Mouse (Mus musculus) midbrain, embryonic 14.5 days (tissue): ENCODE data around the gene Snrnp35. TPM values are rescaled to one million over a fixed set of nuclear protein-coding genes. Genes with fewer than 3 reads are reported as not detected.
A peak's percentile ranks its signal among the peaks of the same experiment; 100 is the strongest.

Source experiments
- ATAC-seq: fragments of 200-750 bp; cut with Nextera tagmentation; 2 replicates; pipeline ENCODE4 v1.8.0; 2017; ENCODE audit warnings: moderate number of reproducible peaks, moderate library complexity; ENCODE audit not compliant: low FRiP score, low TSS enrichment
- DNase-seq: peaks from one replicate; pipeline ENCODE4 v3.0.0-alpha.2; 2015
- H3K27ac ChIP-seq: fragments of 300-500 bp; sonication (generic); replicated peaks from 2 replicates; pipeline ENCODE4 v1.5.1; 2014; ENCODE audit warnings: mild to moderate bottlenecking, low read depth, low read length, moderate library complexity
- H3K27me3 ChIP-seq: fragments of 300-500 bp; sonication (generic); 2 replicates; pipeline ENCODE4 v1.6.1; 2014; ENCODE audit warnings: low read length, control low read depth, mixed read lengths; ENCODE audit not compliant: control insufficient read depth, insufficient read depth
- H3K36me3 ChIP-seq: fragments of 300-500 bp; sonication (generic); 2 replicates; pipeline ENCODE4 v1.6.1; 2014; ENCODE audit warnings: low read length, control low read depth; ENCODE audit not compliant: control insufficient read depth, insufficient read depth
- H3K4me1 ChIP-seq: fragments of 300-500 bp; sonication (generic); 2 replicates; pipeline ENCODE4 v1.6.1; 2014; ENCODE audit warnings: mild to moderate bottlenecking, antibody characterized with exemption, low read length, control low read depth; ENCODE audit not compliant: control insufficient read depth, insufficient read depth
- H3K4me2 ChIP-seq: fragments of 300-500 bp; sonication (generic); 2 replicates; pipeline ENCODE4 v1.6.1; 2014; ENCODE audit warnings: mild to moderate bottlenecking, low read length, moderate library complexity
- H3K4me3 ChIP-seq: fragments of 300-500 bp; sonication (generic); replicated peaks from 2 replicates; pipeline ENCODE4 v1.5.1; 2014; ENCODE audit warnings: low read depth, low read length
- H3K9ac ChIP-seq: fragments of 300-500 bp; sonication (generic); replicated peaks from 2 replicates; pipeline ENCODE4 v1.6.1; 2014; ENCODE audit warnings: mild to moderate bottlenecking, low read length, moderate library complexity
- H3K9me3 ChIP-seq: fragments of 300-500 bp; sonication (generic); 2 replicates; pipeline ENCODE4 v1.6.1; 2016; ENCODE audit warnings: low read length, control low read depth, mixed read lengths; ENCODE audit not compliant: control insufficient read depth
- WGBS: fragments of 180-500 bp; shearing (Covaris S2); extraction: QIAGEN DNeasy Blood & Tissue Kit; methylation state at CpG from one replicate; pipeline ENCODE4 v1.1.7; 2014; 5-methylcytosine and 5-hydroxymethylcytosine counted together
- polyA plus RNA-seq: library from polyadenylated mRNA; unstranded; fragments of >200 nt; fragmentation: Nextera tagmentation; extraction: Ambion mirVana; gene quantifications from 2 replicates; pipeline ENCODE4 v1.2.1, GENCODE M21; 2014

The Snrnp35 gene
- polyA plus RNA-seq, result 8.9 and 10.6 TPM in 2 replicates

DNA sequence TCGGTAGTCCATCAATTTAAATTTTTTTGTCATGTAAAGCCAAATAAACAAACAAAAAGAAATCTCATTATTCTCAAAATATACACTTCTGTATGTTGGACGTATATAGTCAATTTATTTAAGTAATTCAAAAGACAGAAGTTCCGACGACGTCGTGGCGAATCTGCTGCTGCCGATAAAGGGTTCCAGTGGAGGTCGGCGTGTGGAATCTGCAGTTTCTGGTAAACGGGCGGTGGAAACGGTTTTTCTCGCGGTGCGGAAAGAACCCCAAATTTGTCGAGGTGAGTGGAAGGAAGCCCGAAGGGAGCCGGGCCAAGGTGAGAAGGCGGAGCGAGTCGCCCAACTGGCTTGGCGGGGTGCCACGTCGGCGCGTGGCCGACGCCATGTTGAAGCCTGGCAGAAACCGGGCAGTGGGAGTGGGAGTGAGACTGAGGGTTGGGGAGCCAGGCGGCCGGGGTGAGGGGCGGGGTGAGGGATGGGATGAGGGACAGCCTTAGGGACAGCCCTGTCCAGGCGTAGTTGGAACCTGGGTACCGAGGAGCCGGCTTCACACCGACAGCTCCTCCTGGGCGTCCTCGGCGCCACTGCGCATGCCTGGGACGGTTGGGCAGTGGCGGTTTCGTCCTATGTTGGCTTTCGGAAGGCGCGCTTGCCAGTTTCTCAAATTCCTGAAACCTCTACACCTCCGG, at the start of gene Snrnp35:
Gene Snrnp35 (plus strand): TSS at position 169 of the 689 bp plus-strand sequence.
- Histone ChIP-seq H3K36me3 (no peaks in the 10 kb centered on the region), H3K4me3 (peak within 1 kb of the TSS; percentile 64), H3K27me3 (no peaks in the 10 kb centered on the region), H3K9ac (peak within 1 kb of the TSS; percentile 85), H3K9me3 (no peaks in the 10 kb centered on the region), H3K4me1 (peaks cover 13% of the 10 kb centered on the region), H3K27ac (peak within 1 kb of the TSS; percentile 98), H3K4me2 (peak within 1 kb of the TSS; percentile 63)
- DNase-seq (peak; percentile 93), ATAC-seq (peak; percentile 94)
- under 1% methylated on average over 48 of the region's 48 CpGs for WGBS

DNA sequence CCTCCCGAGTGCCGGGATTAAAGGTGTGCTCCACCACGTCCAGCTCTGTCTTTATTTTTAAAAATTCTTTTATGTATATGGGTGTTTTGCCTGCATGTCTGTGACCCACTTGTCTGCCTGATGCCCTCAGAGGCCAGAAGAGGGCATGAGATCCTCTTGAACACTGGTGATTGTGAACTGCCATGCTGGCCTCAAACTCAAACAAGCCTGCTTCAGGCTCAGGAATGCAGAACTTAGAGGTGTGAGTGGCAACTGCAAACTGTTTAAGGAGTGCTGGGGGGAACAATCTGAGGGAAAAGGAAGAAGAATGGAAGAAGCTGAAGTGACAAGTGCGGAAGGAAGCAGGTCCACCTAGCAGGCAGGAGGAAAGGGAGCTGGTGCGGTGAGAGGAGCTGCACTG, 44.7 kb upstream of the Snrnp35 start:
- DNase-seq (no peak), ATAC-seq (no peak)
- Histone ChIP-seq H3K9me3 (no peaks in the 10 kb centered on the region), H3K4me2 (no peak overlapping the region), H3K36me3 (no peaks in the 10 kb centered on the region), H3K27me3 (no peaks in the 10 kb centered on the region), H3K4me1 (peaks cover 3% of the 10 kb centered on the region; the same call in 1 of the 2 replicates), H3K9ac (no peak overlapping the region), H3K27ac (no peak overlapping the region), H3K4me3 (no peak overlapping the region)
- 88% methylated on average over 5 of the region's 5 CpGs for WGBS

DNA sequence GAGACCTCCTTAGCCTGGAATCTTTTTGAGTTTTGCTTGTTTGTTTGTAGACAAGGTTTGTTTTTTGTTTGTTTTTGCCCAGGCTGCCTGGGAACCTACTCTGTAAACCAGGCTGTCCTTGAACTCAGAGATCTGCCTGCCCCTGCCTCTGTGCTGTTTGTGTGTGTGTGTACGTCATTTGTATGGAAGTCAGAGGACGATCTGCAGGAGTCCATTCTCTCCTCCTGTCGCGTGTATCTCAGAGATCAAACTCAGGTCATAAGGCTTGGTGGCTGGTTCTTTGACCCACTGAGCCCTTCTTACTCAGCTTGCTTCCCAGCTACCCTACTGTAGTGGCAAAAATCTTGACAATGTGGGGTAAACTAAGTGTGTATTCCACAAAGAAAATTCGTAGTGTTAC, 44.2 kb upstream of the Snrnp35 start:
- Histone ChIP-seq H3K27ac (no peak overlapping the region), H3K9me3 (no peaks in the 10 kb centered on the region), H3K27me3 (no peaks in the 10 kb centered on the region), H3K4me3 (no peak overlapping the region), H3K4me1 (peaks cover 3% of the 10 kb centered on the region; the same call in 1 of the 2 replicates), H3K9ac (no peak overlapping the region), H3K36me3 (no peaks in the 10 kb centered on the region), H3K4me2 (peak overlapping the region; percentile 98; the same call in 1 of the 2 replicates)
- WGBS, result 65% methylated on average over 5 of the region's 5 CpGs
- ATAC-seq (no peak), DNase-seq (no peak)

DNA sequence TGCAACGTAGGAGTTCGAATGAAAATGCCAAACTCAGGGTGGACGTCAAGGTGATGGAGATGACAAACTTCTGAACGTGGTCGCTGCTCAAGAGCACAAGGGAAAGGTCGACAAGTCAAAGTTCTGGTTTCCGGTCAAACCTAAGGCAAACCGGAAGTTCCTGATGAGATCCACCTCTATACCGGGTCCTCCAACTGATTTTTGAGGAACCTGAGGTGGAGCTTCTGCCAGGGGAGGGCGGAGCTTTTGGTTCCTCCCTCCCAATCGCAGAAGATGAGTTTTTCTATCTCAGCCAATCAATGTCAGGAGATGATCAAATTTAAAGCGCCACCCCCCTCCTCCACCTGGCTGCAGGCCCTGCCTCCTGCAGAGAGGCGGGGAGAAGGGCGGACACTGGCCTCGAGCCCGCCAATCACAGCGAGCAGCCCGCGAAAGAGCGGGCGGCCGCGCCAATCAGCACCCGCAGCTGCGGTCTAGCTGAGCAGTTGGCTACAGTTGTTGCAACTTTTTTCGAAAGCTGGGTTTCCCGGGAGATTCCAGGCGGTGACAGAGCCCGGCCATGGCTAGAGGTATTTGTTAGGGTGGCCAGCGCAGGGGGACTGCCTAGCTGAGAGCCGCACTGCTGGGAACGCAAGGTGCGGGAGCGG, 43.4 kb upstream of the Snrnp35 start, which contains the start of gene Kmt5a:
Gene Kmt5a (plus strand): TSS at position 484 of the 647 bp plus-strand sequence.
- Histone ChIP-seq H3K9ac (peak within 1 kb of the TSS; percentile 56), H3K4me3 (peak within 1 kb of the TSS; percentile 65), H3K27me3 (no peaks in the 10 kb centered on the region), H3K9me3 (no peaks in the 10 kb centered on the region), H3K36me3 (no peaks in the 10 kb centered on the region), H3K27ac (peak within 1 kb of the TSS; percentile 70), H3K4me2 (peak within 1 kb of the TSS; percentile 98), H3K4me1 (peaks cover 4% of the 10 kb centered on the region; the same call in 1 of the 2 replicates)
- 1% methylated on average over 34 of the region's 34 CpGs for WGBS
- peak; percentile 97 for ATAC-seq
- peak; percentile 96 for DNase-seq

DNA sequence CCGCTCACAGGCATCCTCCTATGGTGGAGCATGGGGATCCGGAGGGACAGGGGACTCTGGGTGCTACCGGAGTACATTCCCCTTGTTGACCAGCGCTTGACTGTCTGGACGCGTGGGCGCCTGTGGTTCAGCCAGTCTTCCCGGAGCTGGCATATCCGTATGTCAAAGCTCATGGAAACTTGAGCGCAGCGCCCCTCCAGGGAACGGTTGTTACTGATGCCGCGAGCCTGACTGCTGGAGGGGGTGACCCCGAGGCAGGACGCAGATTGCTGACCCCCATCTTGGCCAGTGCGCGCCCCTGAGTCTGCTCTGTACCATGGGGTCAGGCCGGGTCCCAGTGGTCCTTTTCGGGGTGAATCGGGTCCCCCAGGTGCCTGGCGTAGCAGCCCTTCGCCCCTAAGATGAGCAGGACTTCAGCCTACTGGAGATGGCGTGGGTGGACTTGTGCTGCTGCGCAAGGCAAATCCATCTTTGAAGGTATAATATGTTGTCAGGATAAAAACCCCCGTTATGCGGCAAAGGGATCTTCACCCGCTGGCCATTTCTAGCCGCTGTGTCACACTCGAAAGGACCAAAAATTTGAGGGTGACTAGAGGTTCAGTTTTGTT, 42.7 kb upstream of the Snrnp35 start:
- Histone ChIP-seq H3K4me1 (peaks cover 7% of the 10 kb centered on the region; the same call in 1 of the 2 replicates), H3K4me2 (peak overlapping the region; percentile 98), H3K36me3 (no peaks in the 10 kb centered on the region), H3K9ac (peak overlapping the region; percentile 56), H3K4me3 (peak overlapping the region; percentile 65), H3K27me3 (no peaks in the 10 kb centered on the region), H3K27ac (peak overlapping the region; percentile 70), H3K9me3 (no peaks in the 10 kb centered on the region)
- under 1% methylated on average over 30 of the region's 30 CpGs for WGBS
- ATAC-seq, result no peak
- peak; percentile 73 for DNase-seq

DNA sequence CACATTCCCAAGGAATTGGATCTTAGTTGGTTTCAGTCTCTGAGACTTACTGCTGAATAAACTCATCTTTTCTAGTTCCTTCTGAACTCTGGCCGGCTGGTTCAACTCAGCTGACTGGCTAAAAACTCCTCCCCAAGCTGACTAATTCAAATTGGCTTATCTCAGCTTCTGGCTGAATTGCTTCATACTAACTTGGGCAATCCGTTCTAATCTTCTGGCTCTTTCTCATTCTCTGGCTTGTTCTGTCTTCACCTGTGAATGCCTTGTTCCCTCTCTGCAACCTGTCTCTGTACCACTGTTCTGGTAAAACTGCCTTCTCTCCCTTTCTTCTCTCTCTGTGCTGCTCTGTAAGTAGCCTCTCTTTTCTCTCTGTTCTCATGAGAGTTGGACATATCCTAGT, 40.3 kb upstream of the Snrnp35 start:
- no peaks in the 10 kb centered on the region for H3K27me3 ChIP-seq
- H3K9me3 ChIP-seq, result no peaks in the 10 kb centered on the region
- H3K4me3 ChIP-seq, result no peak overlapping the region
- no peak for DNase-seq
- H3K4me2 ChIP-seq, result no peak overlapping the region
- no peak overlapping the region for H3K9ac ChIP-seq
- H3K36me3 ChIP-seq, result peaks cover 7% of the 10 kb centered on the region
- H3K27ac ChIP-seq, result no peak overlapping the region
- WGBS, result 88% methylated on average over 2 of the region's 2 CpGs
- ATAC-seq, result no peak
- H3K4me1 ChIP-seq, result peaks cover 18% of the 10 kb centered on the region

DNA sequence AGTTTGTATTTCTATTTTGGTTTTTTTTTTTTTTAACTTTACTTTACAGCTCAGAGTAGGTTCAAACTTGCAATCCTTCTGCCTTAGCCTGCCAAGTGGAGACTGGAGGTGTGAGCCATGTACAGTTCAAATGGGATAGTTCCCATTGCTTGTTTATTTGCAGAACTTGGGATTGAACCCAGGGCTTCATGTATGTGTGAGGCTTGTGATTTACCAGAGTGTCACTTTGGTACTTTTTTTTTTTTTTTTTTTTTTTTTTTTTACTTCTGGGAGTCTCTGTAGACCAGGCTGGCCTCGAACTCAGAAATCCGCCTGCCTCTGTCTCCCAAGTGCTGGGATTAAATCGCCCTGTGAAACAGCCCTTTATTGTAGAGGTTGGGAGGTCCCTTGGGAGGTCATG, 38.7 kb upstream of the Snrnp35 start:
- ATAC-seq (no peak), DNase-seq (no peak)
- Histone ChIP-seq H3K36me3 (peaks cover 22% of the 10 kb centered on the region), H3K9ac (no peak overlapping the region), H3K4me1 (peaks cover 18% of the 10 kb centered on the region), H3K4me3 (no peak overlapping the region), H3K4me2 (no peak overlapping the region), H3K27me3 (no peaks in the 10 kb centered on the region), H3K27ac (no peak overlapping the region), H3K9me3 (no peaks in the 10 kb centered on the region)
- WGBS, result 71% methylated on average over 3 of the region's 3 CpGs

DNA sequence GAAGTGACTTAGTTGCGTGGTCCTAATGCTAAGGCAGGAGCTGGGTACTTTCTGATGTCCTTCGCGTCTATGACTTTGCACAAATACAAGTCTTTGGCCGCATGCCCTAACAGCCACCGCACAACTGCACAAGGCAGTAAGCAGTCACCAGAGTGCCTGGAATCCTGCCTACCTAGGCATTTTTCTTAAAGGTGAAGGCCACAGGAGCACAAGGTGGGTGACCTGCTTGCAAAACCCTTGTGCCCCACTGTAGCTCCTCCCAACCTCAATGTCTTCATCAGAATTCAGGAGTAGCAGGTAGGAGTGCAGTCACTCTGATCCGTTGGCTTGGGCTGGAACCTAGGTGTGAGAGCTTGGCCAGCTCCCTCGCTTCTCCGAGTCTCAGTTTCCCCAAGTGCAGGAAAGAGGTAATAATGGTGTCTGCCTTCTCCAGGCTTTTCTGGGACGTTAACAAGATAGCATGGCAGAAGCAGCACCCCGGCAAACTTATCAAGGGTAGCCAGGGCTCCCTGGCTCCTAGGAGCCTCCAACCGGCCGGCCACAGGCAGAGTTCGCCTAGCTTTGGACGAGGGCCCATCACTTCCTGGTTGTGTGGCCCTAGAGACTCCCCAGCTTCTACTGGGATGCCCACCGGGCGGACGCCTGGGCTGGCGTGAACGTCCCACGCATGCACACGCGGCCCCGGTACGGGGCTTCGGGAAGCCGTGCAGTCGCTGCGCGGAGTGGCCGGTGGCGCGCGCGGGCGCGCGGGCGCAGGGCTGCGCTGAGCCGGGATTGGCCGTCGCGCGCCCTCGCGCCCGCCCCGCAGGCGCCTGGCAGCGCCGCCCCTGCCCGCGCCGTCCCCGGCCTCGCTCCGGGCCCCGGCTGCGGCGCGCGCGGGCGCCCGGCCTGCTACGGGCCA, 38.0 kb upstream of the Snrnp35 start:
- Histone ChIP-seq H3K4me1 (peaks cover 18% of the 10 kb centered on the region), H3K9me3 (no peaks in the 10 kb centered on the region), H3K27ac (peak overlapping the region; percentile 80), H3K9ac (peak overlapping the region; percentile 88), H3K4me3 (peak overlapping the region; percentile 81), H3K36me3 (peaks cover 28% of the 10 kb centered on the region), H3K27me3 (no peaks in the 10 kb centered on the region), H3K4me2 (peak overlapping the region; percentile 87)
- DNase-seq (peak; percentile 94), ATAC-seq (peak; percentile 92)
- 7% methylated on average over 42 of the region's 66 CpGs for WGBS
